Mouse (Mus musculus): Measurements from ENCODE around the gene Pde4d.

- TF ChIP-seq CTCF (IDR thresholded peaks at IDR 0.05; ENCODE audit: control insufficient read depth, insufficient read depth, insufficient read length) (no peak), MAX (IDR thresholded peaks at IDR 0.05) (no peak), USF1 (IDR thresholded peaks at IDR 0.05; ENCODE audit: low read depth) (no peak), MYOD1 (IDR thresholded peaks at IDR 0.05; ENCODE audit: control insufficient read depth, insufficient read length, low read depth) (no peak), MYOG (IDR thresholded peaks at IDR 0.05; ENCODE audit: control insufficient read depth, extremely low read depth, insufficient read length) (no peak), CEBPB (IDR thresholded peaks at IDR 0.05; ENCODE audit: low read depth) (no peak), FOSL1 (IDR thresholded peaks at IDR 0.05; ENCODE audit: insufficient read depth, low read length, poor library complexity, severe bottlenecking) (no peak)
These were observed 10.7 kb upstream of the Pde4d start for GRCm38 (mm10) chr13:108439012-108439411.
